In genomic region chr11:28669359-28669758, GRCm38 (mm10) we compare ENCODE assay signal across 19 mouse cellular contexts.
DNase-seq lines count a peak whose midpoint lies in the region; ATAC-seq lines count a peak whose summit lies in the region.
"Had no signal": no experiment of that assay in that cellular context is flagged by ENCODE, and none has a peak within 500 bp of the region (broad histone marks: within the 10 kb centered on the region; RNA-seq: fewer than 3 reads in every experiment).

No protein-coding gene starts in this region.

- H3K4me1 ChIP-seq in heart, embryonic 11.5 days (ENCODE audit: control insufficient read depth, insufficient read depth, low read length): peaks cover 6% of the 10 kb centered on the region
- H3K4me1 ChIP-seq in heart, embryonic 10.5 days: peaks cover 9% of the 10 kb centered on the region; the same call in 1 of the 2 replicates
- peaks cover 0 to 9% of the 10 kb centered on the region in 2 experiments; a peak in 2 of 4 replicates for H3K4me1 ChIP-seq in heart, embryonic 14.5 days (ENCODE audit: control insufficient read depth in 2 of 2, insufficient read depth in 2 of 2, low read length in 2 of 2)
- H3K4me1 ChIP-seq: embryonic facial prominence, embryonic 10.5 days; embryonic facial prominence, embryonic 12.5 days; forebrain, embryonic 13.5 days; forebrain, embryonic 15.5 days had no signal

- H3K4me3 ChIP-seq in heart, embryonic 11.5 days (ENCODE audit: low read depth, low read length): no peak overlapping the region
- H3K4me3 ChIP-seq in heart, embryonic 10.5 days: no peak overlapping the region
- H3K4me3 ChIP-seq in heart, embryonic 14.5 days (ENCODE audit: control insufficient read depth in 1 of 2, insufficient read depth in 1 of 2, low read depth in 1 of 2, low read length in 2 of 2): no peak overlapping the region
- H3K4me3 ChIP-seq: embryonic facial prominence, embryonic 10.5 days; embryonic facial prominence, embryonic 12.5 days; forebrain, embryonic 13.5 days; forebrain, embryonic 15.5 days had no signal

- H3K9me3 ChIP-seq in heart, embryonic 11.5 days (replicated peaks; ENCODE audit: control insufficient read depth, low read length): no peaks in the 10 kb centered on the region
- no peaks in the 10 kb centered on the region for H3K9me3 ChIP-seq in heart, embryonic 10.5 days
- no peaks in the 10 kb centered on the region for H3K9me3 ChIP-seq in heart, embryonic 14.5 days (ENCODE audit: control insufficient read depth, low read length)
- H3K9me3 ChIP-seq: embryonic facial prominence, embryonic 10.5 days; embryonic facial prominence, embryonic 12.5 days; forebrain, embryonic 13.5 days; forebrain, embryonic 15.5 days had no signal

- H3K27ac ChIP-seq in heart, embryonic 11.5 days (ENCODE audit: low read depth, low read length): no peak overlapping the region
- no peak overlapping the region for H3K27ac ChIP-seq in heart, embryonic 10.5 days
- no peak overlapping the region for H3K27ac ChIP-seq in heart, embryonic 14.5 days (replicated peaks in 1 of 2; ENCODE audit: control insufficient read depth in 1 of 2, insufficient read depth in 1 of 2, low read depth in 2 of 2, low read length in 2 of 2)
- H3K27ac ChIP-seq: embryonic facial prominence, embryonic 10.5 days; embryonic facial prominence, embryonic 12.5 days; forebrain, embryonic 13.5 days; forebrain, embryonic 15.5 days had no signal

- DNase-seq in heart, embryonic 10.5 days (ENCODE audit: low spot score): no peak
- no peak for DNase-seq in heart, adult 9 months (ENCODE audit: low spot score in 2 of 2)
- DNase-seq in 3T3-L1 (ENCODE audit: low read depth, low spot score): peak; percentile 7
- DNase-seq in cerebellum, postnatal 14 days: no peak
- DNase-seq: adrenal gland, adult 2 months; adrenal gland, postnatal 10 days; adrenal gland, postnatal 25 days; cerebellum, adult 11 months; cerebellum, adult 18-20 months; cerebellum, adult 8-10 months; cerebellum, adult 9-11 months; cerebellum, postnatal 25 days; forebrain, postnatal 0 days had no signal

- 16% methylated on average over 4 of the region's 4 CpGs for WGBS in heart, embryonic 11.5 days (ENCODE audit: insufficient replicate concordance)
- WGBS in heart, embryonic 10.5 days: 15% methylated on average over 4 of the region's 4 CpGs
- WGBS in heart, embryonic 14.5 days: 13% methylated on average over 4 of the region's 4 CpGs

- H3K9ac ChIP-seq in heart, embryonic 11.5 days (ENCODE audit: low read depth, low read length): no peak overlapping the region
- no peak overlapping the region for H3K9ac ChIP-seq in heart, embryonic 14.5 days (ENCODE audit: low read length)
- H3K9ac ChIP-seq: embryonic facial prominence, embryonic 12.5 days; forebrain, embryonic 13.5 days; forebrain, embryonic 15.5 days; forebrain, postnatal 0 days had no signal

- H3K4me2 ChIP-seq in heart, embryonic 11.5 days: no peak overlapping the region
- no peak overlapping the region for H3K4me2 ChIP-seq in heart, embryonic 14.5 days (ENCODE audit: low read length)
- H3K4me2 ChIP-seq: embryonic facial prominence, embryonic 12.5 days; forebrain, embryonic 13.5 days; forebrain, embryonic 15.5 days had no signal

- ATAC-seq in heart, embryonic 11.5 days (replicated peaks; ENCODE audit: insufficient number of reproducible peaks, low FRiP score, low TSS enrichment): peak; percentile 57
- 0 out of 2 replicates have a peak, but pooled peaks have one; percentile 9 for ATAC-seq in heart, embryonic 14.5 days (ENCODE audit: insufficient number of reproducible peaks, insufficient read depth, low FRiP score, low read depth)
- ATAC-seq: forebrain, embryonic 13.5 days; forebrain, embryonic 15.5 days; forebrain, postnatal 0 days had no signal

- H3K36me3 ChIP-seq in heart, embryonic 11.5 days (ENCODE audit: control insufficient read depth, insufficient read depth, low read length): no peaks in the 10 kb centered on the region
- H3K36me3 ChIP-seq in heart, embryonic 10.5 days: no peaks in the 10 kb centered on the region
- no peaks in the 10 kb centered on the region for H3K36me3 ChIP-seq in heart, embryonic 14.5 days (ENCODE audit: control insufficient read depth, insufficient read depth, low read length)
- H3K36me3 ChIP-seq: embryonic facial prominence, embryonic 10.5 days; embryonic facial prominence, embryonic 12.5 days; forebrain, embryonic 15.5 days had no signal

- no peaks in the 10 kb centered on the region for H3K27me3 ChIP-seq in heart, embryonic 11.5 days (ENCODE audit: control insufficient read depth, insufficient read depth, low read length)
- H3K27me3 ChIP-seq in heart, embryonic 10.5 days (ENCODE audit: insufficient read depth, poor library complexity, severe bottlenecking): no peaks in the 10 kb centered on the region
- no peaks in the 10 kb centered on the region for H3K27me3 ChIP-seq in heart, embryonic 14.5 days (ENCODE audit: control insufficient read depth, insufficient read depth, low read length)
- H3K27me3 ChIP-seq: embryonic facial prominence, embryonic 12.5 days; forebrain, embryonic 13.5 days; forebrain, embryonic 15.5 days had no signal
